In the genomic region with DNA sequence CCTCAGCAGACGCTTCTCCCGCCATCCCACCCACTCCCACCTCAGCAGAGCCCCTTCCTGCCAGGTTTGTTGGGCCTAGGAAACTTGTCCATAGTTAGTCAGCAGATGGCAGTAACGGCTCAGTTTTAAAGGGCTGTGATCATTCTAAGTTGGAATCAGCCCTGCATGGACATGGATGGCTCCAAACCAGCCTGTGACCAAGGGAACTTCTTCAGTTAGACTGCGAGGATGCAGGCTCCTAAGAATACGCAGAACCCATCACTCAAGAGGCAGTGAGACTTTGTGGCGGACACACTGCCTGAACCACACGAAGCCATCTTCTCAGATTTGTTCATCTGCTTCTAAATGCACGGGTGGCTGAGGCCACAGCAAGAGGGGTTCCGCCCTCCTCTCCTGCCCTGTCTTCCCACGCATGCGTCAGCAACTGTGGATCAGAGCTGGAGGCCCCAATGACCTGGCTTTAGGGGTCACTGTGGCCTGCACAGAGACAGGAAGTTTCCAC, we compare ENCODE assay signal across 8 mouse cellular contexts. TPM values are rescaled to one million over a fixed set of nuclear protein-coding genes. Genes with fewer than 3 reads are reported as not detected.
A peak's percentile ranks its signal among the peaks of the same experiment; 100 is the strongest.
DNase-seq lines count a peak whose midpoint lies in the region; ATAC-seq and TF ChIP-seq lines count a peak whose summit lies in the region.

No protein-coding gene starts in this region.

- POLR2A ChIA-PET in Patski (lab: Charles Lee) = no interaction called here

- 40% methylated on average over 11 of the region's 11 CpGs for WGBS in hindbrain, embryonic 13.5 days
- 20% methylated on average over 11 of the region's 11 CpGs for WGBS in lung, embryonic 16.5 days

- H3K4me1 ChIP-seq in hindbrain, embryonic 13.5 days (replicated peaks) = no peaks in the 10 kb centered on the region; the same call in 1 of the 2 replicates
- H3K4me1 ChIP-seq in lung, embryonic 16.5 days (replicated peaks; ENCODE audit: control insufficient read depth, insufficient read depth, low read length) = peaks cover 3% of the 10 kb centered on the region; the same call in 1 of the 2 replicates

- DNase-seq in Patski (ENCODE audit: low read depth, low spot score) = no peak
- peak; percentile 54 for DNase-seq in cerebellum, adult 9-11 months
- DNase-seq in frontal cortex, postnatal 36 days (ENCODE audit: low spot score in 2 of 2) = peak; percentile 63 to 78
- DNase-seq in layer of hippocampus, postnatal 10 days (ENCODE audit: low spot score in 2 of 2) = peak; percentile 70 to 79
- DNase-seq in ovary, postnatal 14 days (ENCODE audit: low spot score) = peak; percentile 59

- H3K36me3 ChIP-seq in hindbrain, embryonic 13.5 days = no peaks in the 10 kb centered on the region
- no peaks in the 10 kb centered on the region for H3K36me3 ChIP-seq in lung, embryonic 16.5 days (ENCODE audit: control insufficient read depth, insufficient read depth, low read length)

- CTCF ChIA-PET in Patski (lab: Charles Lee) = interaction anchor here (0.7 to 4.3 kb wide), 3 partner anchors 9 to 182 kb away, joined by 3 to 27 read pairs (median 3); no protein-coding TSS in a partner anchor

- H3K4me3 ChIP-seq in hindbrain, embryonic 13.5 days = no peak overlapping the region
- H3K4me3 ChIP-seq in lung, embryonic 16.5 days (ENCODE audit: low read length) = no peak overlapping the region

- TF ChIP-seq CTCF in Patski (IDR thresholded peaks at IDR 0.05) = peak; percentile 69

- 0 out of 2 replicates have a peak overlapping the region, but pooled peaks have one; percentile 11 for H3K4me2 ChIP-seq in hindbrain, embryonic 13.5 days
- H3K4me2 ChIP-seq in lung, embryonic 16.5 days (ENCODE audit: low read depth, low read length) = peak overlapping the region; percentile 28; the same call in 1 of the 2 replicates

- peak; percentile 55 for ATAC-seq in Patski
- ATAC-seq in hindbrain, embryonic 13.5 days (ENCODE audit: low FRiP score) = peak; percentile 76
- ATAC-seq in lung, embryonic 16.5 days (ENCODE audit: low read depth) = peak; percentile 74
- no peak for ATAC-seq in activated CD4-positive, CD25-positive, alpha-beta regulatory T cell, adult 4 months

- no peaks in the 10 kb centered on the region for H3K27me3 ChIP-seq in Patski
- H3K27me3 ChIP-seq in hindbrain, embryonic 13.5 days = no peaks in the 10 kb centered on the region
- H3K27me3 ChIP-seq in lung, embryonic 16.5 days (ENCODE audit: control insufficient read depth, insufficient read depth, low read depth, low read length) = no peaks in the 10 kb centered on the region

- H3K9me3 ChIP-seq in hindbrain, embryonic 13.5 days = no peaks in the 10 kb centered on the region
- 0 out of 2 replicates have a peak, but pooled peaks cover 3% of the 10 kb centered on the region for H3K9me3 ChIP-seq in lung, embryonic 16.5 days (ENCODE audit: control insufficient read depth, low read length)

- H3K9ac ChIP-seq in hindbrain, embryonic 13.5 days = no peak overlapping the region
- no peak overlapping the region; the same call in 1 of the 2 replicates for H3K9ac ChIP-seq in lung, embryonic 16.5 days (ENCODE audit: low read length)

- in situ Hi-C loops in Patski (cut with MboI; ENCODE audit: low pct_unique_long_range_greater_than_20kb) = no loop called here

- no peak overlapping the region for H3K27ac ChIP-seq in hindbrain, embryonic 13.5 days
- no peak overlapping the region for H3K27ac ChIP-seq in lung, embryonic 16.5 days (ENCODE audit: low read length)

RNA-seq across cellular contexts. Expression of a gene that starts 29.1 kb away (rescaled TPM):
- polyA plus RNA-seq in Patski (2021) = not detected
- polyA plus RNA-seq in hindbrain, embryonic 13.5 days (2015; fragmentation: Nextera tagmentation; extraction: Ambion mirVana) = 0.08 TPM in 1 of 2 replicates, not detected in the other
- not detected for total RNA-seq in layer of hippocampus, postnatal 10 days (2021)
- 5.0 and 5.4 TPM in 2 replicates for polyA plus RNA-seq in lung, embryonic 16.5 days (2015; fragmentation: Nextera tagmentation; extraction: Ambion mirVana)
- under 1 TPM; 0.48 to 0.81 TPM for polyA plus RNA-seq in activated CD4-positive, CD25-positive, alpha-beta regulatory T cell, adult 4 months (2017; shearing (Covaris generic))
